Mouse (Mus musculus) midbrain, embryonic 12.5 days (tissue): ENCODE results near the gene Rsf1. TPM values are rescaled to one million over a fixed set of nuclear protein-coding genes. Genes with fewer than 3 reads are reported as not detected.

Source experiments
- ATAC-seq: fragments of 200-750 bp; cut with Nextera tagmentation; 2 replicates; pipeline ENCODE4 v1.8.0; 2017; ENCODE audit warnings: low read depth, moderate TSS enrichment, moderate library complexity; ENCODE audit not compliant: low FRiP score
- H3K27ac ChIP-seq: fragments of 300-500 bp; sonication (generic); replicated peaks from 2 replicates; pipeline ENCODE4 v1.5.1; 2016; ENCODE audit warnings: mild to moderate bottlenecking
- H3K27me3 ChIP-seq: fragments of 300-500 bp; sonication (generic); 2 replicates; pipeline ENCODE4 v1.6.1; 2016; ENCODE audit warnings: mild to moderate bottlenecking
- H3K36me3 ChIP-seq: fragments of 300-500 bp; sonication (generic); 2 replicates; pipeline ENCODE4 v1.6.1; 2016
- H3K4me1 ChIP-seq: fragments of 300-500 bp; sonication (generic); 2 replicates; pipeline ENCODE4 v1.6.1; 2016
- H3K4me2 ChIP-seq: fragments of 300-500 bp; sonication (generic); replicated peaks from 2 replicates; pipeline ENCODE4 v1.6.1; 2016; ENCODE audit warnings: mild to moderate bottlenecking, moderate library complexity
- H3K4me3 ChIP-seq: fragments of 300-500 bp; sonication (generic); 2 replicates; pipeline ENCODE4 v1.5.1; 2016; ENCODE audit warnings: mild to moderate bottlenecking
- H3K9ac ChIP-seq: fragments of 300-500 bp; sonication (generic); replicated peaks from 2 replicates; pipeline ENCODE4 v1.6.1; 2016; ENCODE audit warnings: mild to moderate bottlenecking, moderate library complexity
- H3K9me3 ChIP-seq: fragments of 300-500 bp; sonication (generic); 2 replicates; pipeline ENCODE4 v1.6.1; 2016; ENCODE audit warnings: mild to moderate bottlenecking
- WGBS: fragments of 180-500 bp; shearing (Covaris S2); methylation state at CpG from one replicate; pipeline ENCODE4 v1.1.7; 2016; 5-methylcytosine and 5-hydroxymethylcytosine counted together
- polyA plus RNA-seq: library from polyadenylated mRNA; unstranded; fragments of >200 nt; fragmentation: Nextera tagmentation; extraction: Ambion mirVana; gene quantifications from 2 replicates; pipeline ENCODE4 v1.2.1, GENCODE M21; 2016

Rsf1 gene
- polyA plus RNA-seq, 1 experiment from 2014 or later: 31.6 TPM

GRCm38 (mm10) chr7:97645060-97645459 is 65.4 kb downstream of the Rsf1 start:
- Histone ChIP-seq H3K9ac (no peak overlapping the region), H3K9me3 (no peaks in the 10 kb centered on the region), H3K4me2 (no peak overlapping the region), H3K4me1 (peaks cover 10% of the 10 kb centered on the region; the same call in 1 of the 2 replicates), H3K27me3 (no peaks in the 10 kb centered on the region), H3K36me3 (peaks cover 1% of the 10 kb centered on the region; the same call in 1 of the 2 replicates), H3K27ac (no peak overlapping the region), H3K4me3 (no peak overlapping the region)
- WGBS: 88% methylated on average over 3 of the region's 3 CpGs
- ATAC-seq: no peak

GRCm38 (mm10) chr7:97647656-97648055 is 68.0 kb downstream of the Rsf1 start:
- 0 out of 2 replicates have a peak, but pooled peaks cover under 1% of the 10 kb centered on the region for H3K4me1 ChIP-seq
- no peak overlapping the region for H3K4me3 ChIP-seq
- no peak overlapping the region for H3K9ac ChIP-seq
- WGBS: 94% methylated on average over 5 of the region's 5 CpGs
- no peak overlapping the region for H3K4me2 ChIP-seq
- H3K9me3 ChIP-seq: no peaks in the 10 kb centered on the region
- ATAC-seq: no peak
- H3K27me3 ChIP-seq: no peaks in the 10 kb centered on the region
- peaks cover 4% of the 10 kb centered on the region; the same call in 1 of the 2 replicates for H3K36me3 ChIP-seq
- H3K27ac ChIP-seq: no peak overlapping the region

- ATAC-seq: no peak
- 96% methylated on average over 4 of the region's 4 CpGs for WGBS
- Histone ChIP-seq H3K4me3 (no peak overlapping the region), H3K27me3 (no peaks in the 10 kb centered on the region), H3K4me1 (no peaks in the 10 kb centered on the region), H3K36me3 (peaks cover 20% of the 10 kb centered on the region), H3K27ac (no peak overlapping the region), H3K4me2 (no peak overlapping the region), H3K9ac (no peak overlapping the region), H3K9me3 (no peaks in the 10 kb centered on the region)
Measured at GRCm38 (mm10) chr7:97650729-97651128, 71.0 kb downstream of the Rsf1 start.

- WGBS: 91% methylated on average over 6 of the region's 6 CpGs
- ATAC-seq: no peak
Measured at GRCm38 (mm10) chr7:97656144-97656543, 76.5 kb downstream of the Rsf1 start.

GRCm38 (mm10) chr7:97661634-97662033 is 81.9 kb downstream of the Rsf1 start:
- WGBS: 92% methylated on average over 4 of the region's 4 CpGs

More at GRCm38 (mm10) chr7:97656144-97656543, 76.5 kb downstream of the Rsf1 start:
- Histone ChIP-seq H3K36me3 (peaks cover 26% of the 10 kb centered on the region), H3K9me3 (no peaks in the 10 kb centered on the region), H3K27me3 (no peaks in the 10 kb centered on the region), H3K4me1 (no peaks in the 10 kb centered on the region), H3K9ac (no peak overlapping the region), H3K4me2 (no peak overlapping the region), H3K27ac (no peak overlapping the region), H3K4me3 (no peak overlapping the region)

GRCm38 (mm10) chr7:97679239-97679638 is 99.5 kb downstream of the Rsf1 start:
- no peak for ATAC-seq
- Histone ChIP-seq H3K27me3 (no peaks in the 10 kb centered on the region), H3K9me3 (no peaks in the 10 kb centered on the region), H3K27ac (no peak overlapping the region), H3K9ac (no peak overlapping the region), H3K4me2 (no peak overlapping the region), H3K4me3 (no peak overlapping the region), H3K36me3 (peaks cover 61% of the 10 kb centered on the region), H3K4me1 (no peaks in the 10 kb centered on the region)
- WGBS: 29% methylated on average over 1 of the region's 1 CpGs

More at GRCm38 (mm10) chr7:97661634-97662033, 81.9 kb downstream of the Rsf1 start:
- no peak overlapping the region for H3K9ac ChIP-seq
- no peaks in the 10 kb centered on the region for H3K4me1 ChIP-seq
- no peak overlapping the region for H3K4me3 ChIP-seq
- no peaks in the 10 kb centered on the region for H3K9me3 ChIP-seq
- H3K36me3 ChIP-seq: peaks cover 47% of the 10 kb centered on the region
- H3K27me3 ChIP-seq: no peaks in the 10 kb centered on the region
- no peak overlapping the region for H3K27ac ChIP-seq
- H3K4me2 ChIP-seq: no peak overlapping the region
- ATAC-seq: no peak

- Histone ChIP-seq H3K4me2 (no peak overlapping the region), H3K4me3 (no peak overlapping the region), H3K9ac (no peak overlapping the region), H3K27me3 (no peaks in the 10 kb centered on the region), H3K4me1 (no peaks in the 10 kb centered on the region), H3K9me3 (no peaks in the 10 kb centered on the region), H3K36me3 (peaks cover 39% of the 10 kb centered on the region), H3K27ac (no peak overlapping the region)
- ATAC-seq: no peak
- 95% methylated on average over 2 of the region's 2 CpGs for WGBS
Measured at GRCm38 (mm10) chr7:97687831-97688230, 108.1 kb downstream of the Rsf1 start.

- H3K27me3 ChIP-seq: no peaks in the 10 kb centered on the region
- peak overlapping the region; percentile 88; the same call in 1 of the 2 replicates for H3K4me2 ChIP-seq
- H3K4me1 ChIP-seq: peaks cover 15% of the 10 kb centered on the region
- no peak overlapping the region for H3K27ac ChIP-seq
- peaks cover 20% of the 10 kb centered on the region; the same call in 1 of the 2 replicates for H3K36me3 ChIP-seq
- no peaks in the 10 kb centered on the region for H3K9me3 ChIP-seq
- no peak overlapping the region for H3K9ac ChIP-seq
- ATAC-seq: no peak
- WGBS: 100% methylated on average over 1 of the region's 1 CpGs
- H3K4me3 ChIP-seq: no peak overlapping the region
Measured at GRCm38 (mm10) chr7:97695441-97695840, 115.8 kb downstream of the Rsf1 start.

GRCm38 (mm10) chr7:97696133-97696505 is 116.4 kb downstream of the Rsf1 start:
- Histone ChIP-seq H3K36me3 (peaks cover 20% of the 10 kb centered on the region; the same call in 1 of the 2 replicates), H3K9ac (peak overlapping the region; percentile 89), H3K27me3 (no peaks in the 10 kb centered on the region), H3K9me3 (no peaks in the 10 kb centered on the region), H3K4me3 (peak overlapping the region; percentile 95), H3K27ac (peak overlapping the region; percentile 77), H3K4me1 (peaks cover 15% of the 10 kb centered on the region), H3K4me2 (peak overlapping the region; percentile 88)
- WGBS: 34% methylated on average over 19 of the region's 19 CpGs
- peak; percentile 71; the same call in 1 of the 2 replicates for ATAC-seq

- Histone ChIP-seq H3K9me3 (no peaks in the 10 kb centered on the region), H3K27me3 (no peaks in the 10 kb centered on the region), H3K27ac (peak within 1 kb of the TSS; percentile 77), H3K36me3 (peaks cover 20% of the 10 kb centered on the region; the same call in 1 of the 2 replicates), H3K9ac (peak within 1 kb of the TSS; percentile 89), H3K4me2 (peak within 1 kb of the TSS; percentile 88), H3K4me1 (peaks cover 15% of the 10 kb centered on the region), H3K4me3 (peak within 1 kb of the TSS; percentile 95)
- ATAC-seq: peak; percentile 99
- WGBS: 0% methylated on average over 63 of the region's 63 CpGs
Measured at GRCm38 (mm10) chr7:97696506-97697254, 117.0 kb downstream of the Rsf1 start, which contains the start of gene Clns1a. TSS of gene Clns1a (plus strand) at chr7:97696634.

GRCm38 (mm10) chr7:97700173-97700572 is 120.5 kb downstream of the Rsf1 start:
- no peaks in the 10 kb centered on the region for H3K9me3 ChIP-seq
- no peak overlapping the region for H3K27ac ChIP-seq
- H3K9ac ChIP-seq: no peak overlapping the region
- peaks cover 20% of the 10 kb centered on the region; the same call in 1 of the 2 replicates for H3K36me3 ChIP-seq
- H3K4me3 ChIP-seq: no peak overlapping the region
- no peak for ATAC-seq
- H3K4me1 ChIP-seq: peaks cover 15% of the 10 kb centered on the region
- no peaks in the 10 kb centered on the region for H3K27me3 ChIP-seq
- WGBS: 93% methylated on average over 4 of the region's 4 CpGs
- H3K4me2 ChIP-seq: no peak overlapping the region

GRCm38 (mm10) chr7:97701106-97701505 is 121.4 kb downstream of the Rsf1 start:
- Histone ChIP-seq H3K27ac (no peak overlapping the region), H3K36me3 (peaks cover 20% of the 10 kb centered on the region; the same call in 1 of the 2 replicates), H3K9me3 (no peaks in the 10 kb centered on the region), H3K27me3 (no peaks in the 10 kb centered on the region), H3K4me1 (peaks cover 11% of the 10 kb centered on the region), H3K9ac (no peak overlapping the region), H3K4me2 (no peak overlapping the region), H3K4me3 (no peak overlapping the region)
- no peak for ATAC-seq
- 90% methylated on average over 6 of the region's 6 CpGs for WGBS
